Mouse (Mus musculus) erythroid progenitor cell, adult 5-6 weeks (primary cell): ENCODE measurements around the gene Agbl3. TPM values are rescaled to one million over a fixed set of nuclear protein-coding genes. Genes with fewer than 3 reads are reported as not detected.

Experiments
- ATAC-seq: replicated peaks from 2 replicates; pipeline ENCODE4 v1.8.0; 2016; ENCODE audit warnings: moderate number of reproducible peaks, mild to moderate bottlenecking, moderate TSS enrichment, inconsistent platforms; ENCODE audit not compliant: poor library complexity, low FRiP score, severe bottlenecking
- total RNA-seq, 2 experiments: library from RNA; stranded (forward) in 1 of 2; stranded (reverse) in 1 of 2; fragments of 150-400 nt in 1 of 2; fragments of 186-747, 209-891 nt in 1 of 2; gene quantifications; 2 replicates each; pipeline versions ENCODE4 v1.2.3 to v1.2.4; 2015 to 2017; ENCODE audit warnings: low replicate concordance in 2 of 2

Agbl3 gene
- total RNA-seq, 2 experiments from 2014 or later = 4.2 TPM; not detected in 1

DNA sequence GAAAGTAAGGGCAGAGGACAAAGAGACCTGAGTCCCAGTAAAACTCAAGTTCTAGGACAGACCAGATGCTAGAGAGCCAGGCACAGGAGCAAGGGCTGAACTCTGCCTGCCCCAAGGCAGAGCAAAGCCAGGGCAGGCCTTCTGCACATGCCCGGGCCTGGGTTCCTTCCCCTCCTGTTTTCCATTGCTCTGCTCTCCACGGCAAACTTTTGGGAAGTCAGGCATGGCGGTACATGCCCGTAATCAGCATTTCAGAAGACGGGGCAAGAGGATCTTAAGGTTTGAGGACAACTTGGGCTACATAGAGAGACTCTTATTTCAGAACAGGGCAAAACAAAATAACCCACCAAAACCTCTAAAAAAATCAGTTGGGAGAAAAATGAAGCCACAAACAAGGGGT, 89.9 kb downstream of the Agbl3 start:
- ATAC-seq = no peak

GRCm38 (mm10) chr6:34870724-34871123, 90.5 kb downstream of the Agbl3 start:
- no peak for ATAC-seq

DNA sequence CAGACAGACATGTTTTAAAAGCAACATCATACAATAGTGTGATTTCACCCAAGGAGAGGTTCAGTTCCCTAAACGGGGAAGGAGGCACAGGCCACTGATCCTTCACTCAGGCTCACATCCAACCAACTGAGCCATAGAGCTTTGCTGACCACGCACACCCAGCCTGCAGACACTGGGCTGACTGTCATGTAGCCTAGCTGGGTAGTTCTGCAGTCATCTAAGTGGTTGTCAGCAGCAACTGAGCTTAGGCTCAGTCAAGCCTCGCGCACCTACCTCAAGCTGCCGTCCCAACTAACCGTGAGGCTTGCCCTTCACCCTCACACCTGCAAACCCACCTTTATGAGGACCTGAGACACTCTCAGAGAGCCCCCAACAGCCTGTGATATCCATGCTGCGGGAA, 91.7 kb downstream of the Agbl3 start:
- no peak for ATAC-seq

DNA sequence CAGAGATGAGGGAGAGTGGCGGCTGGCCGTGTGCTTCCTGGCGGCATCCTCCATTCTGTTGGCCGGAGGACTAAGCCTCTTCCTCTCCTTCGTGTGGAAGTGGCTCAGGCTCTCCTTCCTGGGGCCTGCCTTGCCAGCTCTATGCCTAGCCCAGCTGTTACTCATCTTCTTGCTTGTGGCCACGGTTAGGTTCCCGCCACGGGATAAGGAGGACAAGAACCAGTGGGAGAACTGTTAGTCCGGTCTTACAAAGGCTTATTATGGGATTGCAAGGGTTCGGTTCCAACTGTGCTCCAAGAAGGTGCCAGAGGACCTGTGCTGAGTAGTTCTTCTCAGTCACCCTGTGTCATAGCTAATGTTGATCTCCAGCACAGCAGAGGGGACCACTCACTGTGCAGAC, 92.6 kb downstream of the Agbl3 start:
- ATAC-seq = no peak

GRCm38 (mm10) chr6:34874101-34874921, 94.1 kb downstream of the Agbl3 start:
- ATAC-seq = peak; percentile 69

DNA sequence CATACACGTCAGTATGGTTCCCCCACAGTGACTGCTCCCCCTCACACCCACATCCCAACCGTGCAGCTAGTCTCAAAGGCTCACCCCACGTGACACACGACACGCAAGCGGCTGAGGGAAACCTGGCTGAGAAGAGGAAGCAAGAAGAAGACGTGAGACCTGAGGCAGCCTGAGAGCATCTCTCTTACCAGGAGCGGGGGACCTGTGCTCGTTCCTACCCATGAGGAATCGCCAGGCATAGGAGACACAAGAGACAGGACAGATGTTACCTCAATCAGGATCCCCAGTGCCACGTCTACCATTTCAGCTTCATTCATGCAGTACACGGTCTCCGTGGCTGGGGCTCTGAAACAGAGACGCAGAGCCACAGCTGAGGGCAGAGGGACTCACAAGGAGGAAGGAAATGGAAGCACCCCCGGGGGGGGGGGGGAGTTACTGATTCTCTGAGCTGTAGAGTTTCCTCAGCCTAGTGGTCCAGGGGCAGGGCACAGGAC, 95.1 kb downstream of the Agbl3 start:
- peak; percentile 31 for ATAC-seq

DNA sequence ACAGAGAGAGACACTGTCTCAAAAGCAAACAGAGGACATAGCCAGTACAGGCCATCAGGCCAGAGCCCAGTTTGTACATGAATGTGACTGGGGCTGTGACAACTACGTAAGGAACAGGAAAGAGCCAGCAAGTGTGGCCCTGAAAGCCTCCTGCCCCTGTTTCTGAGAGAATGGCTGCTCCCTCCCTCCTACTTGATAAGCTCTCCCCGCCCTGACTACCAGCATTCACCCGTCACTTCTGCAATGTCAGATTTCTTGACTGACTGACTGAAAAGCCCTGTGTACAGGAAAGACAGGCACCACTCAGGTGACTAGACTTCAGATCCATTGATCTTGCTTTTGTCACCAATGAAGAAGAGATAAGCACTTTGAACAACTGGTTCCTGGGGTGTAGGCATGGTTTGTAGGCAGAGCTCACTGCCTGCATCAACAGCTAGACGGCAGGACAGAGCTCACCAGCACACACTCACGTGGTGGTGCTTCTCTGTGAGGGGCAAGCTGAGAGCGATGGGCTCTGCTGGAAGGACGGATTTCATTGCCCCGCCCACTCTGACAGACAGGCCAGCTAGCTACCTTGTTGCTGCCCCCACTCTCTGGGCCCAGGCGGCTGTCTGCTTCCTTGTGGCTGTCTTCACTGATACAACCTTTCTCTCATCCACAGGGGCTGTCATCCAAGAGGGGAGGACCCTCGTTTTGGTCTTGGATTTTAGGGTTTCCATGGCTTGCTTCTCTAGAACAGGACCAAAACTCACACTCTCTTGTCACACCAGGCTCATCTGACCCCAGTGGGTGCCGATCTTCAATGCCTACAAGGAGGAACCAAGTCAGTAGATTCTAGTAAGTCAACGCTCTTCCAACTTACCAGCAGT, 96.0 kb downstream of the Agbl3 start:
- ATAC-seq = peak; percentile 56

- no peak for ATAC-seq
These were observed 96.6 kb downstream of the Agbl3 start for GRCm38 (mm10) chr6:34876835-34877156.

GRCm38 (mm10) chr6:34877509-34878321, 97.5 kb downstream of the Agbl3 start, which contains the start of gene Cyren:
Gene Cyren, minus strand, starts transcription at chr6:34878060.
- ATAC-seq = peak; percentile 60

DNA sequence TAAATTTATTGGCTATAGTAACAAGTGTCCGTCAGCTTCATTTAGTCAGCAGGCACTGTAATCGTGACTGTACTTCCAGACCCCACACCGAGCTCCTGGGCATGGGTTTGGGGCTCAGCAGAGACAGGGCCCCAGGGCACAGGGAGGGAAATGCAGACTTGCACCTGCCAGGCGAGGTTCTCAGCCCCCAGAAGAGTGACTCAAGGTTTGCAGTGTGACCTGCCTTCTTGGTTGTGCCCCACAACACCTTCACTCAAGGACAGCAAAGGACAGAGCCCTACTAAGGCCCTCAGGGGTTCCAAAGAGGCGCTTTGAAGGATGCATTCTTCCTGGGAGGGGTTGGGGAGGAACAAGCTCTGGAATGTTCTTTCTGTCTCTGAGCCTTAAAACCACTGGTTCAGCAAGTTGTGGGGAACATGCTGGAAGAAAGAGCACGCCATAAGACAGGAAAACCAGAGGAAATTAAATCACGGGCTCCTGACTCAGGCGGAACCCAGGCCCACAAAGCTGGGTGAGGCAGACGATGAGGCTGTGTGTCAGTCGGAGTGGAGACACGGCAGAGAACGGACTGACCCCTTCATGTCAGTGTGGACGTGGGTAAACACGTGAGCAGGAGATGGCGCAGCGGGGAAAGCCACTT, 99.0 kb downstream of the Agbl3 start:
- no peak for ATAC-seq

DNA sequence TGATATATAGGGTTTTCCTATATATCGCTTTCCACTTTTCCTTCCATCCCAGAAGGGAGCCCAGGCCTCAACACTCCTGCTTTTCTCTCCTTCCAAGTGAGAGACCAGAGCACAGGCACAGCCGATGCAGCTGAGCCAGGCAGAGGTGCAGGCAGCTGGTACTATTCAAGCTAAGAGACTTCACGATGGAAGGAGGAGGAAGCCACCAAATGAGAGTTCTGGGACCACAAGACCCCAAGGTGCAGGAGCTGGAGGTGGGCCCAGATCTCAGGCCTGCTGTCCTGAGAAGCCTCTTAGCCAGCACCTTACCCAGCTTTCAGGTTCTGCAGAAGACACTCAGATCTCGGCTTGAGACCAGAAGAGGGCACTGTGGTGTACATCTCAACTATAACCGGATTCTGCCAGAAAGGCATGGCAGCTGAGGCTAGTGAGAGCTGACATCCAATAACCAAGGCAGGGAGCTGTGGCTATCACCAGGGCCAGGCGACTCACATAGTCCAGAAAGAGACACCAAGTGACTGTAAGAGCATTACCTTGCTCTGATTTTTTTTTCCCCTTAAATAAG, 99.8 kb downstream of the Agbl3 start:
- ATAC-seq = no peak

- no peak for ATAC-seq
These were observed 104.5 kb downstream of the Agbl3 start for GRCm38 (mm10) chr6:34884724-34885123.

- no peak for ATAC-seq
These were observed 107.1 kb downstream of the Agbl3 start for GRCm38 (mm10) chr6:34887131-34887850.

DNA sequence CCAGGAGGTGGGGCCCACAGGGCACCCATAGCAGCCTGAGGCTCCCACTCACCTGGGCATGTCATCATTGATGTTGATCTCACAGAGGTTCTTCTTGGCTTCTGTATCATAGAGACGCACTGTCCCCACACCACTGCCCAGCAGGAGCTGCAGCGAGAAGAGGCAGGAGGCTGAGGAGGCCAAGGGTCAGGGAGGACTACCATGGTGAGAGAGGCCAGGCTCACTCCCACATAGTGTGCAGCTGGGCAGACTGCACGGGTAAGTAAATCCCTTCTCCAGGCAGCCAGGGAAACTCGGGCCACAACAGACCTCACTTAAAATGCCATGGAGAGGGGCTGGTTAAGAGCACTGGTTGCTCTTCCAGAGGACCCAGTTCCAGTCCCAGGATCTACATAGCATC, 109.0 kb downstream of the Agbl3 start:
- ATAC-seq = no peak

DNA sequence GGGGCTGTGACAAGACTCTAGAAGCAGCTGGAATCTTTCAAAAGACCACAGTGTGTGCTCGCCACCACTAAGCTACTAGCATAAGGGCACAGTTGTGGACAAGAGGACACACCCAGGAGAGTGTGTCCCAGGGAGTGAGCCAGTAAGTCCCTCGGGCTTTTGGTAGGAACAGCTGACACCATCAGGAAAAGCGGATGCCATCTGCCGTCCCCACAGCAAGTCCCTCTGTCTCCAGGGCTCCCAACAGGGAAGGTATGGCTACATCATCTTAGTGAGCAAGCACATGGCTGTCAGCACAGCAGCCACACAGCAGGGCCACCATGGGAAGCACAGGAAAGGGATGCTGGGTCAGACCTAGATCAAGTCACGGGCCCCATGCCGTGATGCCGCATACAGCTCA, 115.3 kb downstream of the Agbl3 start:
- no peak for ATAC-seq

DNA sequence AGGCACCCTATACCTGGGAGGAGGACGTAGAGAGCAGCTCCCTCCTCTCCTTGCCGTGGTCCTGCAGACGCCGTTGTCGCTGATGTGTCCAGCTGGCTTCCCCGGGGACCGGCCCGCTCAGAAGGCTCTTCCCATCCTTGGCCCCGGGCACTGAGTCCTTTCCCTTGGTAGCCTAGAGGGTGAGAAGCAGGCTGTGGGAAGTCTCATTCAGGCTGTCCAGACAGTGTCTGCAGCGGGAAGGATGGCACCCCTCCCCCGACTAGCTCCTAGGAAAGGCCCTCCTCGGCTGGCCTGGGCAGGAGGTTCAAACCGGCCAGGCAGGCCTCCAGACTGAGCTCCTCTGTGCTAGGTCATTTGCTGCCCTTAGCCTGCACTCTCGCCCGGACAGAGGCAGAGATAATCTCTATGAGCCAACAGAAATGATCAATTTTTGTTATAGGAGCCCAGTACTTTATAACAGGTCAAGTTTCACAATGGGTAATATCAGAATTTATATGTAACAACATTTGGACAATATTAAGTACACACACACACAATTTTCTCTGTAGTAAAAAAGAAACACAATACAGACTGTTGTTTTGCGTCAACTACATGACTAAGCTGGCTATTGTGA, 116.0 kb downstream of the Agbl3 start:
- no peak for ATAC-seq

GRCm38 (mm10) chr6:34899127-34899526, 118.9 kb downstream of the Agbl3 start:
- no peak for ATAC-seq

GRCm38 (mm10) chr6:34900990-34901389, 120.8 kb downstream of the Agbl3 start:
- no peak for ATAC-seq
